Mouse (Mus musculus) thymus, postnatal 0 days (tissue): ENCODE data around the gene Nomo1. TPM values are rescaled to one million over a fixed set of nuclear protein-coding genes. Genes with fewer than 3 reads are reported as not detected.

Source experiments
- DNase-seq: peaks from one replicate; pipeline ENCODE4 v3.0.0-alpha.2; 2015; ENCODE audit warnings: low spot score
- polyA plus RNA-seq: library from polyadenylated mRNA; unstranded; fragments of >200 nt; fragmentation: Nextera tagmentation; extraction: Ambion mirVana; gene quantifications from 2 replicates; pipeline ENCODE4 v1.2.1, GENCODE M21; 2015

Gene Nomo1
- polyA plus RNA-seq, 1 experiment from 2014 or later = 29.7 TPM

DNA sequence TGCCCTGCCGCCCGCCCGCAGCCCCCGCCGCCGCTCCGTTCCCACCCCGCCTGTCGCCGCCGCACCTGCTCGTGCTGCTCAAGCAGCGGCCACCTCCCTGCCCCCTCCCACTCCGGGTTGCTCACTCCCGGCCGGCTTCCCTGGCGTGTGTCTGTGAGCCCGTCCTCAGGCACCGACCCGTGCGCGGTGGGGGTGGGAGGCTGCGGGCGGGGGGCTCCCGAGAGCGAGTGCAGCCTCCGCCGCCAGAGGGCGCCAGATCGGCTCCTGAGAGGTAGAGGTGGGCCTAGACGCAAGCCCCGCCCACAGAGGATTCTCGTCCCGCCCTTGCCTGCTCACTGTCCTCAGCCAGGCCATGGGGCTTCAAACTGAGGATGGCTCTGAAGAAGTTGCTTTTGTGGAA, 67.1 kb downstream of the Nomo1 start, which contains the start of gene Kcnj11:
Gene Kcnj11 (minus strand): TSS at position 202 of the 400 bp plus-strand sequence.
- DNase-seq = peak; percentile 81

DNA sequence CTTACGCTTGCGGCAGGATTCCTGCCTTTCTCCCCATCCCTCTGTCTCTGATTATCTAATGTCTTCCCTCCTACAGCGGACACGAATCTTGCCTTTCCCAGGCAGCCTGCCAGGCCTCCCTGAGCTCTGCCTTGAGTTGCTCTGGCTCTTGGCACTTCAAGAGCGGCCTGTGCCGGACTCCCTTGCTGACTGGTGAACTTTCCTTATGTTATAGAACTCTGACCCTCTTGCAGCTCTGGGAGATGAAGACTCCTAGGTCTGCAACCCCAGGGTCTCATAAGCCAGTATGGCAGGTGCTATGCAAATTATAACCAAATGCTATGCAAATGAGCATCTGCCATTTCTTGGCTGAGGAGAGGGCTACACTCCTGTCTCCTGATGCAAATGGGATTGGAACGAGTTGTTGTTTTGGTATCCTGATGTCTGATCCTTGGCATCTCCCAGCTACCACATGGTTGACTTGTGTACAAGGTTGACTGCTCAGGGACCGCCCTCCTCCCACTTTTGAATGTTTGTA, 69.6 kb downstream of the Nomo1 start:
- no peak for DNase-seq

DNA sequence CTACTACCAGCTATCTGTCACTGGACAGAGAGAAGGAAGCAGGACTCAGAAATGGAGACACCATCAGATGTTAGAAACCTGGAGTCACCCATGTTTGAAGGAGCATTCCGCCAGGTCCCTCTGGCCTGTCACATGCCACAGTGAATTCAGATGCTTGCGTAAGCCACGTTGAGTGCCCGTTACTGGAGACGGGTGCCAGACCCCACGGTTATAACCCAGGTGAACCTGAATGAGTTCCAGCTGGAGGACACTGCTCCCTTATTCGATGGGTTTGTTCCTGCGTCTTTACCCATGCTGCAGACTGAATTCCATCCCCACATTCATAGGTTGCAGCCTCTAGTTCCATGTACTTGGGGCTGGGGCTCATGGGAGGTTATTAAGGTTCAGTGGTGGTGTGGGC, 70.3 kb downstream of the Nomo1 start:
- no peak for DNase-seq

DNA sequence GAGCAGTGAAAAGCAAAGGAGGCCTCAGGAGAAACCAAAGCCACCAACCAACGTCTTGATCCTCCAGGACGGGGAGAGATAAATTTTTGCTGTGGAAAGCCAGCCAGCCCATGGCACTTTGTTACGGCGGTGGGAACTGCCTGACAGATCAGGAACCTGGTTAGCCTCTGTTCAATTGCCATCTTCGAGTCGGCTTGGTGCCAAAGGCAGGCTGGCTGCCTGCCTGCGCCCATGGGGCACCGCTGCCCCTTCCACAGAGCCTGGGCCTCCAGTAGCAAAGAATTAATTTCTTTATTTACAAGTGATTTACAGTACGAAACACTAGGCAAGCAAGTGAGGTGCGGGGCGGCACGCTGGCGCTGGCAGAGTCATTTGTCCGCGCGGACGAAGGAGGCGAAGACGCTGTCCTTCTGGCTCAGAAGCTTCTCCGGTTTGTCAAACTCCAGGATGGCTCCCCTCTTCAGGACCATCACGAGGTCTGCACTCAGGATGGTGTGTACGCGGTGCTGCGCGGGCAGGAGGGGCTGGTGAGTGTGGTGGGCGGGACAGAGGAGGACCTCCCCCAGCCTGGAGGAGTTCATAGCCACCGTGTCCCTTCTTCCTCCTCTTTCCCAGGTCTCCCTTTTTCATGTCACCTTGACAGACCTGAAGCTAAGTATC, 70.9 kb downstream of the Nomo1 start:
- no peak for DNase-seq

DNA sequence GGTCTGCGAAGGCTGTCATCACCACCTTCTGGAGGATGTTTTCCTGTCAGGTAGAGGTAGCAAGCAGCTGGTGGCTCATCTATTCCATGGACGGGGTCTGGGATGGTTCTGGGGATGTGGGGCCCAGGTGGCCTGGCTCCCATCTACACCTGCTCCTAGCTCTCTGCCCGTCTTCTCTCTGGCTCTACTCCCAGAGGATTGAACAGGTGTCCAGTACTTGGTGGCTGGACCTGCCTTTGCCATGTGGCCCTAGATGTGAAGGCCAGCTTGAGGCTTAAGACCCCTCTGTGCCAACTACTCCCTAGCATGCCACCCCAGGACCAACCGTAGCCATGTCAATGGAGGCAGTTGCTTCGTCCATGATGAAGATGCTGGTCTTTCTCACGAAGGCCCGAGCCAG, 72.0 kb downstream of the Nomo1 start:
- DNase-seq = no peak

DNA sequence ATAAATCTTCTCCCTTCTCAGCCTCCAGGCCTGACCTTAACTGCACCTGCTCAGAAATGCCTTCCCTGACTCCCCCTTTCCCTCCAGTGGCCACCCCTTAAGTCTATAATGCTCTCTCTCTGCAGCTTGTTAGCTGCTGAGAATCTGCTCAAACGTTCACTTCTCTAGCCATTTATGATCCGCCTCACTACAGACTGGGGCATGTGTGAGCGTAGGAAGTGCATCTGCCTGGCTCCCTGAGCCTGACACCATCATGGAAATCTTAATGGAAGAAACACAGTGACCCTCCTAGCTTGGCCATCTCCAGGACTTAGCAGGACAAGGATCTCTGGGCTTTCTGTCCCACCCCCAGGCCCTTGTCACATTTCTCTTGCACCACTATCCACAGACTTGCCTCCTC, 76.6 kb downstream of the Nomo1 start:
- no peak for DNase-seq

DNA sequence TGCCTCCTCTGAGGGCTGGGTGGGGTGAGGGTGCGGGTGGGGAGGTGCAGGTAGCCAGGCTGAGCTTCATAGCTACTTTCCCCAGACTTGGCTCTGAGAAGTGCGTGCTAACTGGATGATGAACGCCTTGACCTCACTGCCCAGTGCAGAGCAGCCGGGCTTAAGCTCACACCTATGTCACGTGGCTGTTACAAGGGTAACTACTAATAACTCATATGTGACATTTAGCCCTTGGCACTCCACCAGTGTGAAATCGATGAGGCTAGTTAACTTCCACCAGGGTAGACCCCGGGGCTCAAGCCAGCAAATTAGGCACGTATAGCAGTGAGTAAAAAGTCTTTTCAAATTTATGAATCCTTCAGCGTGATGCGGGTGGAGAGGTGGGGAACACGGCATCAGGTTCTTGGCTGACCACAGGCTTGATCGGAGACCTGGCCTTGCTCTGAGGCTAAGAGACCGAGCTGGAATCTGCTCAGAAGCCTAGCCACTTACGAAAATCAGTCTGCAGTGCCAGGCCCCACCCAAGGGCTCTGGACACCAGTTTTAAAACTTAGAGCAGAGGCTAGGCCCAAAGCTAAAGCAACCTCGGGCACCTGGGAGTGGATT, 77.8 kb downstream of the Nomo1 start:
- DNase-seq = no peak

DNA sequence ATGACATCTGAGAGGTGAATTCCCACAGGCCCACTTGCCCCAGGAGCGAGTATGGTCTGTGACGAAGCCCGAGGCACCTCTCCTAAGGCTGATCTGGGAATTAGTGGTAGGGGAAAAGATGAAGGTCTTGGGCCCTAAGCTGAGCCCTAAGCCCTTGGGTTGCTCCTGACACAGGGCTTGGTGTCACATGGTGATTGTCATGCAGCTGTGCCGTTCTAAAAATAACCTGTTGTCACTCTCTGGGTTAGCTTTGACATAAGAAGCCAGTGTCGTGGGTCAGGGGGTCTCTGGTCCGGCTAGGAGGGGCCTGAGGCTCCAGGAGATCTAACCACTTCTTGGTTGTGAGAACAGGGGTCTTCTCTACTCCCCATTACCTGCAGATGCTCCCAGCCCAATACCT, 78.4 kb downstream of the Nomo1 start:
- no peak for DNase-seq

DNA sequence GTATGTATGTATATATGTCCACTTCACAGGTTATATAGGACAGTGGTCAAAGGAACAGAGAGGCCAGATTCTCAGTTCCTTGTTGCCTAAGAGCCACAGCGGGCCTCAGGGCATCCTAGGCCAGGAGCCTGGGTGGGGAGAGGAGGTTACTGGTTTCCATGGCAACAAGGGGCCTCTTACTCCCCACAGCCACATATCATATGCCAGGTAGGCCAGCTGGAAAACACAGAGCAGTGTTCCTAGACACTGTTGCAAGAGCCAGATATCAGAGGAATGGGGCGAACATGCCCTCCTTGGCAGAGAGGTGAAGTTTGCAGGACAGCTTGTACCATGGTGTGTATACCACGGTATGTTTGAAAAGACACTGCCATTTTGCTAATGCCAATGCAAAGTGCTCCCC, 79.9 kb downstream of the Nomo1 start:
- DNase-seq = no peak

DNA sequence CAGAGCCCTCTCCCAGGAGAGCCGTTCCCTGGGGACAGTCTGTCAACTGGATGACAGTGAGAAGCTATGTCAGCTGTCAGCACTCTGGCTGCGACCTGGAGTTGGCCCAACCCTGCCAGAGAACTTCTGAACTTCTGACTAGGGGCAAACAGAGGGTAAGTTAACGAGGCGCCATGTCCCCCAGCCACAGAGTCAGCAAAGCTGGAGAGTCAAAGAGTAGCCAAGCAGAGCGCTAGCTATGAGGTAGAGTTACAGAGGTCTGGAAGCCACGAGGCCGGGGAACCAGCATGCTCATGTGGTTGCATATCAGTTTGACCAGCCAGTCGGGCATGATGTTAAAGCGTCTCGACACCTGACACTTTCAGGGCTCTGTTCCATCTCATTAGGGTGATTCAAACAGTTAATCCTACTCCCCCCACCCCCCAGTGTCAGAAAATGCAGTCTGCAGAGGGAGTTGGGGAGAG, 82.7 kb downstream of the Nomo1 start:
- DNase-seq = no peak

DNA sequence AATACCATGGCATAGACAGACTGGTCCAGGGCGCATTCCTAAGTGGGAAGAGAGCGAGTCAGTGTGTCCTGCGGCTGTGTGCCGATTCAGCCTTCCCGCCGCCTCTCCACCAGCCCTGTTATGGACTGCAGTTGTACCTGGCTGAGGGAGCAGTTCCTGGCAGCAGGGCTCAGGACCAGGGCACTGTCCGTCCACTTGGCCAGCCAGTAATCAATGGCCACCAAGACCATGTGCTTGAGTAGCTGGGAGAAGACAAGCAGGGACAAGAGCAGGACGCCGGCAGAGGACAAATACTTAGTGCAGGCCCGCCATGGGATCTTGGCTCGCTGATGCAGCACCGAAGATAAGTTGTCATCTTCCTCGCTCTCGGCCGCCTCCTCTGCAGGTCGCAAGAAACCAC, 83.5 kb downstream of the Nomo1 start:
- no peak for DNase-seq

DNA sequence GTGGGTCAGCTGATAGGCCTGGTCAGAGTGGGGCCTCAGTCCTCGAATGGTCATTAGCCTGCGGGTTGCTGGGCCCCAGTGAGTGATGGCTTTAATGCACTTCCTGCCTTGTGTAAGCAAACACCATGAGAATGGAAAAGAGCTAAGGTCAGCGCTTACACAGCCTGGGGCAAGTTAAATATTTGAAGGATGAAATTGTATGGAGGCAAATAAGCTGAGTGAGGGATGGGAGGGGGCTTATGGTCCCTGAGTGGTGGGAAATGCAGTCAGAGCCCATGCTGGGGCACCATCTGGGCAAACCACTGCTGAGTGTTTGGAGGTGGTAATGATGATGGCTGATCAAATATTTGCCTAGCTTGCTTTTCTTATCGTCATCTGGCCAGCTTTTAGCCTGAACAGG, 89.5 kb downstream of the Nomo1 start:
- DNase-seq = no peak

DNA sequence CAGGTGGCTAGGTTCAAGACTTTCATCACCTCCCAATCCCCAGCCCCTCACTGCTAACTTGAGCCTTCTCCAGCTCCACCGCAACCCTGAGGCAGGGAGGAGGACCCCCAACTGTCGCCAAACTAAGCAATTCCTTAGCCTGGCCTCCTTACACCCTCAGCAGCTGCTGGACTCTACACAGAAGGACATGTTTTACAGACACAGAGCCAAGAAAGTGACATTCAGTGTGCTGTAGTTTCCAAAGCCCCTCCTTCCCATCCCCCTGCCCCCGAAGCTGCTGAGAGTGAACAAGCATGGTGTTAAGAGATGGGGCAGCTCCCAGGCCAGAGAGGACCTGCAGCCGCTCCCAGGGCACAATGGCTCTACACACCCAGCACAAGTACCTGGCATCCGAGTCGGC, 91.0 kb downstream of the Nomo1 start:
- DNase-seq = no peak

DNA sequence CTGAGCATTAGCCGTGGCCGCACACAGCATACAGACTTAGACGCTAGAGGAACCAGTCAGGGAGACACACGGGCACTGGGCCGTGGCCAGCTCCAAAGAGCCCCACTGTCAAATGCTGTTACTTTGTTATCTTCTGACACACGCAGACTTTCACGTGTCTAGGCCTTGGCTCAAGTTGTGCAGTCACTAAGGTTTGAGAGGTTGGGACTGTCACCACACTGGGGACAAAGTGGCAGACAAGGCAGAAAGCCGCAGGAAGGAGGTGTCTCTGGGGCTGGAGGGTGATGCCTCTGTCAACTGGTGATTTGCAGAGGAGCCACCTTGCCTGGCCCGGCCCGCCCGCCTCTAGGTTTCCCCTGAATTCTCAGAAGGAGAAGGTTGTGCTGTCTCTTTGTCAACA, 91.8 kb downstream of the Nomo1 start:
- no peak for DNase-seq

DNA sequence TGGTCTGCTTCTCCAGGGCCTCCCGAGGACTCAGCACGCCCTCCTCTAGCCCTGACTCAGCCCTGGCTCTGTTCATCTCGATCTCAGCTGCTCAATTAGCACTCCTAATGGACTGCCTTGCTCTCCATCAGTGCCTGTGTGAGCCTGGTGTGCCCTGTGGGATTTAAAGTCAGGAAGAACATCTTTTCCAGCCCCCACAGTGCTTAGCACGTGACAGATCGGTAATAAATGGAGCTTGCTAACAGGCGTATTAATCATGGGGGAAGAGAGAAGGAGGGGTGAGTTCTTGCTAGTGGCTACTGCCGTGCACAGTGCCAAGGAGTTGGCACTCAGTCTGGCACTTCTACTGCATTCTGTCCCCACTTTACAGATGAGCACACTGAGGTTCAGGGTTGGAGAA, 94.7 kb downstream of the Nomo1 start:
- no peak for DNase-seq

DNA sequence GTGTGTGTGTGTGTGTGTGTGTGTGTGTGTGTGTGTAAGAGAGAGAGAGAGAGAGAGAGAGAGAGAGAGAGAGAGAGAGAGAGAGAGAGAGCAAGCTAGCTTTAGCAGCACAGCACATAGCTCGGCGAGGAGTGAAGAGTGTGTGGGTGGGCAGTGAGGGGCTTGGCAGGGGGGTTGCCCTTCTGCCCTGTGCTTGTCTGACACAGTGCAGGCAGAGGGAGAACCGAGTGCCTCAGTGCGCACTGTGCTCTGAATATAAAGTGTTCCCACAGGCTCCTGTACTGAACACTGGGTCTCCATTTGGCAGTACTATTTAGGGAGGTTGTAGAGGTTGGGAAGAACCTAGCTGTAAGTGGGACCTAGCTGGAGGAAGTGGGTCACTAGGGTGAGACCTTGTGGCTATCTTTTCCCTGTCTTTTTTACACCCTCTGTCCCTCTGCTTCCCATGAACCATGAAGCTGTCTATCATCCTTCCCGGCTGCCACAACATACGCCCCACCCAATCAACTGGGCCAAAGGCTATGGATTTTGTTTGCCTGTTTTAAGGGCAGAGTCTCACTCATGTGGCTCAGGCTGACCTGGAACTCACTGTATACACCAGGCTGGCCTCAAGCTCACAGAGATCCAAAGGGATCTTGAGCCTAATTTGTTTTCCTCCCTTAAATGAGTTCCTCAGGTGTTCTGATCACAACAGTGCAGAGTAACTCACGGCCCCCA, 96.1 kb downstream of the Nomo1 start:
- DNase-seq = no peak

DNA sequence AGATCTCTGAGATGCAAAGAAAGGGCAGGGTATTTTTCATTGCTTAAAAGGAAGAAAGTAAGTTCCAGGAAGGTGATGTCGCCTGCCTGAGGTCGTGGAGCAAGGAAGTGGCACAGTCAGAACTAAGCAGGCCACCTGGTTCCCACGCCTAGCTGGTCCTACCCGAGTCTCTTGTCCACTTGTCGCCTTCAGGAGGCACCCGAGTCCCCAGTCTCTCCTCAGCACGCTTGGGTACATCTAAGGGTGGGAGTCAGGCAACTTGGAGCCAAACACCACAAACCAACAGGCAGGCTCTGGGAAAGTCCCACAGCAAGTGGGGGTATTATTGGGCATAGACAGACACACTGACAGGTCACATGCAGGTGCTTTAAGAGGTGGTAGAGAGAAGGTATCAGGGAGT, 97.2 kb downstream of the Nomo1 start:
- no peak for DNase-seq

DNA sequence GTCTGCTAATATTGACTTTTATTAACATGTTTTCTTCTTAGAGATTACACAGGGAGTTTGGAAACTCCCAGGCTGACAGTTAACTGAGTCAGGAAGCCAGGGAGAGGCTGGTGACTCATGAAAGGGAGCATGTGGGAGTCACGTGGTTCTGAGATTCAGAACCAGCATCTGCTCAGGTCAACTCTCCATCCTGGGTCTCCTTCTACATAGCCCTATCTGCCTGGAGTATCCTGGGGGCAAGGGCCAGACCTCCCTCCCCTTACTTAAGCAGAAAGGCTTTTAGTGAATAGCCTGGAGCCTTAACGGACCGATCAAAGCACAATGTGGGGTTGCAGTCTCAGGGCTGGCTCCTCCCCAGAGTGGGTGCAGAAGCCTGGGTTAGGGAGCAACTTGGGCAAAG, 97.8 kb downstream of the Nomo1 start:
- no peak for DNase-seq

DNA sequence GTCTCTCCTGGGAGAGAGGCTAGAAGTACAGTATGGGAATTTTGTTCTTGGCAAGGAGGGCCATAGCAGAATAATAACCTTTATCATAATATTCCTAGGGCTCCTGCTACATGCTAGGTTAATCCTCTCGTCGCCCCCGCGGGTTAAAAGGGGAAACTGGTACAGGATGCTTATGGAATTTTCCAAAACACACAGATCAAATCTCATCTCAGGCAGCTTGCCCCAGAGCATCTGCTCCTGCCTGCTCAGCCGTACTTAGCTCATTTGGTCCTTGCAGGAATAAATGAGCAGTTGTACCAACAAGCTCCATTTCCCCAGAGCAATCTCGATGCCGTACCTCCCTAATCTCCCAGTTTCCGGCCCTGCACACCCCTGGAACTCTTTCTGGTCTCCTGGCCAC, 98.3 kb downstream of the Nomo1 start:
- DNase-seq = no peak

DNA sequence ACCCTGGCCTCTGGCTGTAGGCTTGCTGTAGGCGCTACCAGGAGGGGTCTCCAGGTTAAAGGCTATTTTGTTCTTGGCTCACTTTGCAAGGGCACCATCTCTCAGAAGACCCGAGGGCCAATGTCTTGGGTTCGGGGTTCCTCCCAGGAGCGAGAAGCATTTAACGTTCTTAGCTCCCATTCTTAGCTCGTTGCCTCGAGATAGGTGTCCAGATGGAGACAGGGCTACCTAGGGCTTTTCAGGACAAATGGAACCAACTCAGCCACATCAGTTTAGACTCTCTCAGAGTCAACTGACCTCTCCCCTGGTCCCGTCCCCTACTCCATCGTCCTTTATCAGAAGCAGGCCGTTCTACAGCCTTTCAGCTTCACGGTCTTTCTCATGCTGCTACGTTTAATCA, 98.7 kb downstream of the Nomo1 start:
- no peak for DNase-seq
